Mouse (Mus musculus) megakaryocyte, embryonic 14.5 days (primary cell): Measurements from ENCODE around the gene Gm44511. TPM values are rescaled to one million over a fixed set of nuclear protein-coding genes. Genes with fewer than 3 reads are reported as not detected.
A peak's percentile ranks its signal among the peaks of the same experiment; 100 is the strongest.
"Not testable (repeated sequence)": the region's sequence is repeated elsewhere in the genome, so short reads cannot be mapped to it uniquely, and the experiment has no call there.

Source experiments
- H3K27me3 ChIP-seq: replicated peaks from 2 replicates; pipeline ENCODE3; 2012; ENCODE audit warnings: inconsistent platforms
- H3K36me3 ChIP-seq: replicated peaks from 2 replicates; pipeline ENCODE3; 2012; ENCODE audit warnings: low read length, inconsistent platforms, mixed read lengths
- H3K4me1 ChIP-seq: 2 replicates; pipeline ENCODE4 v1.6.1; 2012; ENCODE audit warnings: inconsistent platforms
- H3K4me3 ChIP-seq: replicated peaks from 2 replicates; pipeline ENCODE3; 2012; ENCODE audit warnings: moderate library complexity, mild to moderate bottlenecking, inconsistent platforms
- H3K9me3 ChIP-seq: 2 replicates; pipeline ENCODE4 v1.6.1; 2012; ENCODE audit warnings: inconsistent platforms
- FLI1 ChIP-seq: IDR thresholded peaks from 2 replicates; pipeline ENCODE4 v1.6.1; 2012; ENCODE audit warnings: low read length, inconsistent platforms, mixed read lengths
- GATA1 ChIP-seq: IDR thresholded peaks from 3 replicates; pipeline ENCODE4 v1.6.1; 2012; ENCODE audit warnings: mixed read lengths, low read length, inconsistent platforms, borderline replicate concordance
- polyA plus RNA-seq: library from polyadenylated mRNA; stranded (reverse); fragments of >175 nt; gene quantifications from 2 replicates; pipeline ENCODE4 v1.2.3, GENCODE M21; 2012; ENCODE audit warnings: low replicate concordance; ENCODE audit not compliant: insufficient read depth

Gm44511 gene
- polyA plus RNA-seq, 1 experiment, result not detected

DNA sequence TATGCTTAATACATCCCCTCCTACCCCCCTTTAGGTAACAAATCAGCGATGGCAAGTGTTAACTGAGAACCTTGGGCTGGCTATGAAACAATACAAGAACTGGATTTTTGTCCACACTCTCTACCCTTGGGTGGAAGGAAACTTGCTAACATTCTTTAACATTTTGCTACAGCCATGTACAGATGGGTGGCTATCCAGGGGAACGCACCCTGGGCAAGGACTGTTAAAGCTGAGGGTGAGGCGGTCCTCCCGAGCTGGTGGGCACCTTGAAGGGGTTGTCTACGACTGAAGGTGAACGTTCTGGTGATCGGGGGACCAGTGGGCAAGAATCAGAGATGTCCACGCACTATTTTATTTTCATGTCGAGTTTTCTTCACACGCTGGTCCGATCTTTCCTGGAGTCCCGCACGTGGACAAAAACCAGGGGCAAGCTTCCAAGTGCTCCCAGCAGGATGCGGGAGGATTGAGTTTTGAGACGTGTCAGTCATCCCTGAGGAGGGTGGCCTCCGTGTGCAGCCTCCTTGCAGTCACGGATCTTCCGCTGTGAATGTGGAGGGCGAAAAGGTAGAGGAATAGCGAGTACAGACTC lies 16.3 kb upstream of the Gm44511 start:
- H3K4me3 ChIP-seq, result peak overlapping the region; percentile 99
- H3K4me1 ChIP-seq, result peaks cover 64% of the 10 kb centered on the region
- H3K9me3 ChIP-seq, result no peaks in the 10 kb centered on the region
- no peaks in the 10 kb centered on the region for H3K27me3 ChIP-seq
- peaks cover 4% of the 10 kb centered on the region for H3K36me3 ChIP-seq
- TF ChIP-seq GATA1 (no peak), FLI1 (no peak)

DNA sequence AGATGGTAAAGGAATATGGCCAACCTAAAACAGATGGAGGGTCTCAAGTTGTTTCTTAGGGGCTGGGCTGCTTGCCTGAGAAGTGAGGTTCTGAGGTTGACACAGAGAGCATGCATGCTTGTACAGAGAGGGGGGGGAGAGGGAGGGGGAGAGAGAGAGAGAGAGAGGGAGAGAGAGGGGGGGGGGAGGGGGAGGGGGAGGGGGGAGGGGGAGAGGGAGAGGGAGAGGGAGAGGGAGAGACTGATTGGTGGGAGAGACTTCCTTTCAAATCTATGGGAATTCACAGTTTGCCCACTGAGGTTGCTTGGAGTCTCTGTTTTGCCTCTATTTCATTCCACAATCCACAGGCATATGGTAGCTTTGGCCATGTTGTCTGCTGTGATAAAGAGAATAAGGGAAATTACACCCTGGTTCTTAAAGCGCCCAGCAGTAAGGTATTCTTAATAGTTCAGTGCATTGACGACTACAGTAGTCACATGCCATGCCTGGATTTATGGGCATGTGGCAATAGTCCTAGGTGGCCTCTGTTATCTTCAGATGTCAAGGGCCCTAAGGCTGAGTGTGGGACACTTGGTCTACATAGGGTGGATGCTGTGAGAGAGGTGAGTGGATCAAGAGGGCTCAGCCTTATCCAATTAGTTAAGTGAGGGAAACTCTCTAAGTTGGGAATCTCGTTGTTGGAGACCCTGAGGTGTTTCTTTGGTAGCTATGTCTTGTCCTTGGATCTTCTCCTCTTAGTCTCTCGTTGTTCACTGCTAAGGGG lies 15.4 kb upstream of the Gm44511 start:
- TF ChIP-seq GATA1, result no peak
- no peak for TF ChIP-seq FLI1
- H3K4me1 ChIP-seq, result peaks cover 65% of the 10 kb centered on the region
- no peaks in the 10 kb centered on the region for H3K36me3 ChIP-seq

DNA sequence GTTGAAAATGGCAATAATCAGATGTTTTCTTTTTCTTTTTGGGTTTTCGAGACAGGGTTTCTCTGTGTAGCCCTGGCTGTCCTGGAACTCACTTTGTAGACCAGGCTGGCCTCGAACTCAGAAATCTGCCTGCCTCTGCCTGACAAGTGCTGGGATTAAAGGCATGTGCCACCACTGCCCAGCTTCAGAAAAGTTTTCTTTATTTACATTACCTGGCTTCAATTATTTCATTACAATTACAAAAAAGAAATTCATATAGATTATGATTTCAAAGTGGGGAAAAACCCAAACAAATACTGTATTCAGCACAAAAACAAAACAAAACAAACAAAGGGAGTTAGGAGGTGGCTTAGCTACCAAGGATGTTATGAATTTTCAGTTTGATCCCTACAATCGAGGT lies 14.6 kb upstream of the Gm44511 start:
- H3K27me3 ChIP-seq, result not testable (repeated sequence)
- H3K4me1 ChIP-seq, result peaks cover 68% of the 10 kb centered on the region

More for the DNA sequence above, 15.4 kb upstream of the Gm44511 start:
- Histone ChIP-seq H3K9me3 (no peaks in the 10 kb centered on the region), H3K27me3 (no peaks in the 10 kb centered on the region), H3K4me3 (peak overlapping the region; percentile 99)

GRCm38 (mm10) chr6:128839921-128840320 lies 13.8 kb upstream of the Gm44511 start:
- H3K4me3 ChIP-seq, result peak overlapping the region; percentile 97
- H3K4me1 ChIP-seq, result peaks cover 66% of the 10 kb centered on the region

More for the DNA sequence above, 14.6 kb upstream of the Gm44511 start:
- H3K9me3 ChIP-seq, H3K4me3 ChIP-seq, H3K36me3 ChIP-seq: not testable (repeated sequence)

DNA sequence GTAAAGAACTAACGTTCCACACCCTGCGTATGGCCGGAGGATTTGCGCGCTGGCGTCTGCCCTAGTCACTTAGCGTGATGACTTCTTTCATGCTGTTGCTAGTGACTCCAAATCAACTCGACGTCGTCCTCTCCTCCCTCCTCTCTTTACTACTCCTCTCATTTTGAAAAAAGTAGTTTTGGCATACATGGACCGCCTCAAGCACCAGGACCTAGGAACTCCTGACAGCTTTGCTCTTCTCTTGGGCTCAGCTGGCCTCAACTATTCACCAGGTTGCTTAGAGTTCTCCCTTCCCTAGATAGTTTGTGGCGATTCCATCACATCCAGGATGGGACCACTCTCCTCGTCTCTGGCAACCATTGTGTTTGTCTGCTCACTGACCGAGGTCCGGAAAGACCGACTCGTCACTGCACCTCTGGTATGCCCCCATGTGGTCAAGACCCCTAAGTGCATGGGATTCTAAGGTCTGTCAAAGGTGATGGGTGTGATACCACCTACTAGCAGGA lies 13.2 kb upstream of the Gm44511 start:
- peak overlapping the region; percentile 97 for H3K4me3 ChIP-seq
- TF ChIP-seq FLI1, result no peak
- no peak for TF ChIP-seq GATA1
- H3K9me3 ChIP-seq, result no peaks in the 10 kb centered on the region
- H3K36me3 ChIP-seq, result no peaks in the 10 kb centered on the region
- peaks cover 61% of the 10 kb centered on the region for H3K4me1 ChIP-seq
- no peaks in the 10 kb centered on the region for H3K27me3 ChIP-seq

More at GRCm38 (mm10) chr6:128839921-128840320, 13.8 kb upstream of the Gm44511 start:
- no peaks in the 10 kb centered on the region for H3K27me3 ChIP-seq
- H3K36me3 ChIP-seq, result no peaks in the 10 kb centered on the region
- H3K9me3 ChIP-seq, result no peaks in the 10 kb centered on the region
- TF ChIP-seq GATA1 (no peak), FLI1 (no peak)

DNA sequence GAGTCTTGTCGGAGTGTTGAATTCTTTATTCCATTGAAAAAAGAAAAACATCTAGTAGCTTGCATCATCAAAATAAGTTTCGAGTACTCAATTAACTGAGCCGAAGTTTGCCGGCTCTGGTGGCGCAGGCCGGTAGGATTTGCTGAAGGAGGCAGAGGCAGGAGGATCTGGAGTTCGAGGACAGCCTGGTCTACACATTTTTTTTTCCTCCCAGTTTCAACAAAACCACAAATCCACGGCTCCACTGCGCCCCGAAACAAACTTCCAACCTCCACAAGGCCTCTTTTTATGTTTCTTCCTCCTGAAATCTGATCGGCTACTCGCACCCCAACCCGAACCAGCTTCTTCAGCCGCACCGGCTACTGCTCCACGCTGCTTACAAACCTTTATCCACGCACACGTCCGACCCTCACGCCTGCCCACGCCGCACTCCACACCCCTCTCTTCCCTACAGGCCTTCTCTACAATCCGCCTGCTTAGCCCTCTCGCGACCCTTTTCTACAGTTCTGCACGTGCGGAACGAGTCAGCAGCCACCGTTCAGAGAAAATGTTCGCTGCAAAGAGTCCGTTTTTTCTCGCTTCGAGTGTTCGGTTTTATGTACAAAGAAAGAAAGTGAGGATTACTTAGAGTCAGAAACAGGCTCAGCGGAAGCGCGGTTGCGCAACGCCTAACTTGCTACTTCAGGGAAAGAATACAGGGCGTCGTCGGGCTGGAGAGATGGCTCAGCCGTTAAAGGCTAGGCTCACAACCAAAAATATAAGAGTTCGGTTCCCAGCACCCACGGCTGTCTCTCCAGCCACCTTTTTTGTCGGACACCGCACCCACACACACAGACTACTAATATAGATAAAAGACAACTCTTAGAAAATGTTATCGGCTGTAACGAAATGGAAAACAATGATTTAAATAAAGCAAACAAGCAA lies 12.5 kb upstream of the Gm44511 start:
- H3K4me3 ChIP-seq, result peak overlapping the region; percentile 97
- TF ChIP-seq FLI1, result no peak
- TF ChIP-seq GATA1, result no peak
- H3K9me3 ChIP-seq, result no peaks in the 10 kb centered on the region
- peaks cover 55% of the 10 kb centered on the region for H3K4me1 ChIP-seq
- H3K36me3 ChIP-seq, result no peaks in the 10 kb centered on the region
- no peaks in the 10 kb centered on the region for H3K27me3 ChIP-seq

DNA sequence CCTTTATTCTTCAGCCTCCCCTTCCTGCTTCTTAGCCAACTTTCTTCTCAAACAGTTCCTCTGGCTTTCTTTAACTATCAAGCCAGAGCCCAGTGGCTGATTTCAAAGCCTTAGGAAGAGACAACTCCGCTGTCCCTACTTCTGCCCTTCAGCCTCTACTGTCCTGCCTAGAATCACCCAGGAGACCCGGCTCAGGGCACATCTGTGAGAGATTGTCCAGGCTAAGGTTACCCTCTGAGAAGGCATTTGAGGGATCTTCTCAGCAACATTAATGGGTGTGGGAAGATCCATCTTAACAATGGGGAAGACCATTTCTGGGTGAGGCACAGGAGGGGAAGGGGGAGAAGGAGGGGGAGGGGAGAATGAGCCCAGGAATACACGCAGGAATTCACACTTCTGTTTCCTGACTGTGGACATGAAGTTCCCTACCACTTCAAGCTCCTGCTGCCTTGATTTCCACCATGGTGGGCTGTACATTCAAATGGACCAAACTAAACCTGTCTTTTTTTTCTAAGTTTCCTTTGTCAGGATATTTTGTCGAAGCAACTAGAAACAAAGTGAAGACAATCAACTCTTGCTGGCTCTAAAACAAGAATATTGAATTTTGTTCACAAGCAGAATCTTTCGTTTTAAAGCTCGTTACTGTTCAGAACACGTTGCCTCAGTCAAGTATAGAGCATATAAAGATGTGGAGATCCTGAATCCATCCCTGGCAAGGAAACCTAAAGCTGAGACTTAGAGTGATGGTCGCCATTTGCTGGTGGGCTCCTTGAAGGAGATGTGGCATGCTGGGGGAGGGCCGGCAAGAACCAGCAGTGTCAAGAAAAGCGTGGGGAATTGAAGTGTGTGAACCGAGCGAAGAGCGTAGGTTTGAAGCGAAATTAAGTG lies 11.6 kb upstream of the Gm44511 start:
- Histone ChIP-seq H3K36me3 (no peaks in the 10 kb centered on the region), H3K27me3 (no peaks in the 10 kb centered on the region), H3K9me3 (no peaks in the 10 kb centered on the region), H3K4me1 (peaks cover 55% of the 10 kb centered on the region), H3K4me3 (peak overlapping the region; percentile 97)
- TF ChIP-seq GATA1 (no peak), FLI1 (no peak)

GRCm38 (mm10) chr6:128836955-128837334 lies 10.8 kb upstream of the Gm44511 start:
- H3K4me3 ChIP-seq, result peak overlapping the region; percentile 97
- H3K9me3 ChIP-seq, result no peaks in the 10 kb centered on the region
- TF ChIP-seq GATA1 (no peak), FLI1 (no peak)
- H3K27me3 ChIP-seq, result no peaks in the 10 kb centered on the region
- no peaks in the 10 kb centered on the region for H3K36me3 ChIP-seq
- peaks cover 47% of the 10 kb centered on the region for H3K4me1 ChIP-seq

DNA sequence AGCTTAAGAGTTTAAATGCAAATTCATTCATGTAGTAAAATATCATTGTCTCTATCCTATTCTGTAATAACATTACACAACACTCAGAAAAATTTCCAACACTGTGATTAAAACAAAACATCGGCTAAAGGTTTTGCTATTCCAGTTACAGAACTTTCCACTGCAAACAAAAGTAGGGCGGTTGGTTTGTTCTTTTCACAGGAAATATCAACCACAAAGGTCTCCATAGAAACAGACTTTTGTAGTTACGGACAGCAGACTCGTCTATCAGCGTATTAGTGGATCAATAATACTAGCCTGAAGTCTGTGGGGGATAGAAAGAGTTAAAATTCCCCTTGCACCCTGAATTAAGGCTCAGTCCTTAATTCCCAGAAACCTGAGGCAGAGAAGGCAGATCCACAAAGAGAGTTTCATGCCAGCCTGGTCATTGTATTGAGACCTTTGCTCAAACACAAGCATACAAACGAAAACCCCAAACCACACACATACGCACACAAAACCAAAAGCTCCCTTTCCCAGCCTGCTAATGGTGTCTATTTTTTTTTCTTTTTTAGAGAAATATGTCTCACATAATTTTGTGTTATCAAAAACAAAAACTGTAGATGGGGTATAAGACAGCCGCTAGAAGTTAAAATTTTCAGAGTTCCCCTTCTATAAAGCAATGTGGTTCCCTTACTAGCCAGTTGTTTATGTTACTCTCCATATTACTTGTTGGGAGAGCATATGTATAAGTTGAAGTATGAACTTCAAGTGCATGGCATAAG lies 10.3 kb upstream of the Gm44511 start:
- TF ChIP-seq FLI1 (no peak), GATA1 (no peak)
- H3K4me3 ChIP-seq, result no peak overlapping the region
- H3K4me1 ChIP-seq, result peaks cover 41% of the 10 kb centered on the region
- no peaks in the 10 kb centered on the region for H3K36me3 ChIP-seq
- no peaks in the 10 kb centered on the region for H3K27me3 ChIP-seq
- H3K9me3 ChIP-seq, result no peaks in the 10 kb centered on the region
